Mouse (Mus musculus) lung, postnatal 0 days (tissue): ENCODE measurements around the gene Rasgrp2. TPM values are rescaled to one million over a fixed set of nuclear protein-coding genes. Genes with fewer than 3 reads are reported as not detected.
A peak's percentile ranks its signal among the peaks of the same experiment; 100 is the strongest.

Experiments used
- ATAC-seq: fragments of 200-750 bp; cut with Nextera tagmentation; 2 replicates; pipeline ENCODE4 v1.8.0; 2017; ENCODE audit warnings: moderate library complexity
- DNase-seq: peaks from one replicate; pipeline ENCODE4 v3.0.0-alpha.2; 2016; ENCODE audit warnings: low spot score
- H3K27ac ChIP-seq: fragments of 300-500 bp; sonication (generic); 2 replicates; pipeline ENCODE4 v1.5.1; 2014; ENCODE audit warnings: antibody characterized with exemption, mild to moderate bottlenecking, low read length, mixed read lengths
- H3K27me3 ChIP-seq: fragments of 300-500 bp; sonication (generic); replicated peaks from 2 replicates; pipeline ENCODE4 v1.6.1; 2014; ENCODE audit warnings: low read length, mixed read lengths; ENCODE audit not compliant: insufficient read depth
- H3K36me3 ChIP-seq: fragments of 300-500 bp; sonication (generic); 2 replicates; pipeline ENCODE4 v1.6.1; 2014; ENCODE audit warnings: low read length, mixed read lengths; ENCODE audit not compliant: insufficient read depth
- H3K4me1 ChIP-seq: fragments of 300-500 bp; sonication (generic); 2 replicates; pipeline ENCODE4 v1.6.1; 2014; ENCODE audit warnings: antibody characterized with exemption, low read depth, low read length, mixed read lengths; ENCODE audit not compliant: insufficient read depth
- H3K4me2 ChIP-seq: fragments of 300-500 bp; sonication (generic); replicated peaks from 2 replicates; pipeline ENCODE4 v1.6.1; 2014; ENCODE audit warnings: low read depth, mild to moderate bottlenecking, low read length, moderate library complexity, mixed read lengths
- H3K4me3 ChIP-seq: fragments of 300-500 bp; sonication (generic); 2 replicates; pipeline ENCODE4 v1.5.1; 2014; ENCODE audit warnings: low read depth, low read length
- H3K9ac ChIP-seq: fragments of 300-500 bp; sonication (generic); replicated peaks from 2 replicates; pipeline ENCODE4 v1.6.1; 2014; ENCODE audit warnings: low read depth, mild to moderate bottlenecking
- H3K9me3 ChIP-seq: fragments of 300-500 bp; sonication (generic); 2 replicates; pipeline ENCODE4 v1.6.1; 2016; ENCODE audit warnings: low read length, mixed read lengths
- CTCF ChIP-seq: IDR thresholded peaks from 2 replicates; pipeline ENCODE4 v1.5.1; 2016; ENCODE audit warnings: antibody characterized with exemption, mild to moderate bottlenecking
- EP300 ChIP-seq: IDR thresholded peaks from 2 replicates; pipeline ENCODE4 v1.6.1; 2016; ENCODE audit warnings: antibody characterized with exemption, mild to moderate bottlenecking, control low read depth
- WGBS: fragments of 180-500 bp; shearing (Covaris S2); extraction: QIAGEN DNeasy Blood & Tissue Kit; methylation state at CpG from one replicate; pipeline ENCODE4 v1.1.7; 2014; 5-methylcytosine and 5-hydroxymethylcytosine counted together
- polyA plus RNA-seq: library from polyadenylated mRNA; unstranded; fragments of >200 nt; fragmentation: Nextera tagmentation; extraction: Ambion mirVana; gene quantifications from 2 replicates; pipeline ENCODE4 v1.2.1, GENCODE M21; 2015

Gene Rasgrp2
- 99.2 and 128 TPM in 2 replicates for polyA plus RNA-seq

- DNase-seq (peak; percentile 68), ATAC-seq (peak; percentile 27)
- H3K36me3 ChIP-seq, result no peaks in the 10 kb centered on the region
- peak within 1 kb of the TSS; percentile 42 for H3K9ac ChIP-seq
- no peaks in the 10 kb centered on the region for H3K27me3 ChIP-seq
- H3K4me1 ChIP-seq, result peaks cover 3% of the 10 kb centered on the region; the same call in 1 of the 2 replicates
- peak within 1 kb of the TSS; percentile 62 for H3K4me3 ChIP-seq
- WGBS, result 2% methylated on average over 49 of the region's 87 CpGs
- peak within 1 kb of the TSS; percentile 99 for H3K4me2 ChIP-seq
- TF ChIP-seq CTCF (no peak), EP300 (no peak; the same call in 1 of the 2 replicates)
- peak within 1 kb of the TSS; percentile 73 for H3K27ac ChIP-seq
- no peaks in the 10 kb centered on the region for H3K9me3 ChIP-seq
Observed at GRCm38 (mm10) chr19:6399285-6400095, at the start of gene Rasgrp2. Gene Rasgrp2, plus strand, starts transcription at chr19:6399340.

- no peak overlapping the region for H3K9ac ChIP-seq
- 0 out of 2 replicates have a peak, but pooled peaks cover 6% of the 10 kb centered on the region for H3K36me3 ChIP-seq
- H3K4me1 ChIP-seq, result no peaks in the 10 kb centered on the region; the same call in 1 of the 2 replicates
- DNase-seq, result no peak
- no peak for ATAC-seq
- H3K27me3 ChIP-seq, result no peaks in the 10 kb centered on the region
- 66% methylated on average over 14 of the region's 14 CpGs for whole genome bisulfite sequencing
- H3K27ac ChIP-seq, result no peak overlapping the region
- H3K4me2 ChIP-seq, result no peak overlapping the region
- TF ChIP-seq EP300, result no peak
- TF ChIP-seq CTCF, result no peak
- H3K4me3 ChIP-seq, result no peak overlapping the region
- no peaks in the 10 kb centered on the region for H3K9me3 ChIP-seq
Observed at GRCm38 (mm10) chr19:6351431-6352106, 47.6 kb upstream of the Rasgrp2 start.

GRCm38 (mm10) chr19:6352107-6352505 lies 47.0 kb upstream of the Rasgrp2 start:
- Histone ChIP-seq H3K4me2 (no peak overlapping the region), H3K27ac (no peak overlapping the region), H3K4me1 (no peaks in the 10 kb centered on the region; the same call in 1 of the 2 replicates), H3K4me3 (no peak overlapping the region), H3K36me3 (0 out of 2 replicates have a peak, but pooled peaks cover 6% of the 10 kb centered on the region), H3K27me3 (no peaks in the 10 kb centered on the region), H3K9ac (no peak overlapping the region), H3K9me3 (no peaks in the 10 kb centered on the region)
- no peak for ATAC-seq
- TF ChIP-seq CTCF (no peak), EP300 (no peak)
- DNase-seq, result no peak
- 71% methylated on average over 2 of the region's 2 CpGs for WGBS

GRCm38 (mm10) chr19:6354030-6354429 lies 45.1 kb upstream of the Rasgrp2 start:
- TF ChIP-seq EP300 (no peak), CTCF (no peak)
- H3K27me3 ChIP-seq, result no peaks in the 10 kb centered on the region
- no peak overlapping the region for H3K27ac ChIP-seq
- no peak overlapping the region for H3K4me2 ChIP-seq
- H3K9me3 ChIP-seq, result no peaks in the 10 kb centered on the region
- DNase-seq (no peak), ATAC-seq (no peak)
- H3K36me3 ChIP-seq, result 0 out of 2 replicates have a peak, but pooled peaks cover 4% of the 10 kb centered on the region
- no peak overlapping the region for H3K9ac ChIP-seq
- H3K4me3 ChIP-seq, result no peak overlapping the region
- no peaks in the 10 kb centered on the region; the same call in 1 of the 2 replicates for H3K4me1 ChIP-seq
- WGBS, result 68% methylated on average over 7 of the region's 7 CpGs

DNA sequence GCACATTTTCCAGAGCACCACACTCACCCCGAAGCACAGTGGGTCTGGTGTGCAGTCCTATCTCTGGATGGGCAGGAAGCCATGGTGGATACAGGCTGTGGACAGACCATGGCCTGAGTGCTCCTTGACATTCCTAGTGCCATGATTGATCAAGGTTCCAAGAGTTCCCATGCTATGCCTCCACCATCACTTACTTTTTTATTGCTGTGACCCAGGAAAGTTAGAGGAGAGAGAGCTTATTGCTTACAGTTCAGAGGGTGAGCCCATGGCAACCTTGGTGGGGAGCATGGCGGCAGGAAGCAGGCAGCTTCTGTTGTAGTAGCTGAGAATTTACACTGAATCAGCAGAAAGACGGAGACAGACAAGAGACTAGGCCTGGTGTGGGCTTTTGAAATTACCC lies 37.8 kb upstream of the Rasgrp2 start:
- H3K9me3 ChIP-seq, result no peaks in the 10 kb centered on the region
- no peak for TF ChIP-seq EP300
- TF ChIP-seq CTCF, result no peak
- no peak overlapping the region for H3K27ac ChIP-seq
- DNase-seq, result no peak
- no peaks in the 10 kb centered on the region for H3K27me3 ChIP-seq
- H3K4me1 ChIP-seq, result peaks cover 4% of the 10 kb centered on the region; the same call in 1 of the 2 replicates
- H3K4me2 ChIP-seq, result no peak overlapping the region
- no peak for ATAC-seq
- no peak overlapping the region for H3K9ac ChIP-seq
- 84% methylated on average over 3 of the region's 3 CpGs for WGBS
- no peak overlapping the region for H3K4me3 ChIP-seq
- peaks cover 9% of the 10 kb centered on the region; the same call in 1 of the 2 replicates for H3K36me3 ChIP-seq

GRCm38 (mm10) chr19:6363091-6363410 lies 36.1 kb upstream of the Rasgrp2 start:
- Histone ChIP-seq H3K4me1 (peaks cover 8% of the 10 kb centered on the region; the same call in 1 of the 2 replicates), H3K4me3 (peak overlapping the region; percentile 100), H3K4me2 (peak overlapping the region; percentile 53), H3K9ac (no peak overlapping the region), H3K36me3 (peaks cover 22% of the 10 kb centered on the region), H3K27me3 (no peaks in the 10 kb centered on the region), H3K27ac (peak overlapping the region; percentile 100), H3K9me3 (no peaks in the 10 kb centered on the region)
- TF ChIP-seq EP300 (peak; percentile 70), CTCF (no peak)
- DNase-seq (no peak), ATAC-seq (no peak)
- WGBS, result under 1% methylated on average over 11 of the region's 11 CpGs
